Mouse (Mus musculus): Measurements from ENCODE around the gene Gm49711.
"Not testable (repeated sequence)": the region's sequence is repeated elsewhere in the genome, so short reads cannot be mapped to it uniquely, and the experiment has no call there.

The Gm49711 gene

DNA sequence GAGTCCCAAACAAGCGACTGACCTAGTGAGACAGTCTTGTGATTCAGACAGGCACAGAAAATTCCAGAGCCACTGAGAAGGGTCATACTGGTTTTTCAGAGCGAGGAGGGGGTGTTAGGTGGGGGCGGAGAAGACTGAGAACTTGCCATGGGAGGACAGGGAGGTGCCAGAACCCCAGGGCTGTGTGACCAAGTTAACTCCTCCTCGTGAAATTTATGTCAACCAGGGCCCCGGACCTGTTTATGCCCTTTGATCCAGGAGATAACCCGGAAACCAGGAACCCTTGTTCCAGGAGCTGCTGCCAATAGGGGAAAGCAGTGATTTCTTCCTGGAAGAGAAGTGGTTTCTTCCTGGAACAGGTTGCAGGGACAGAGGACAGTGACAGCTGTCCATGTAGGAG is 101.0 kb downstream of the Gm49711 start:
- no peaks in the 10 kb centered on the region; the same call in 1 of the 2 replicates for H3K27me3 ChIP-seq (ENCODE audit: control insufficient read depth, insufficient read depth, low read length, poor library complexity, severe bottlenecking)
- H3K36me3 ChIP-seq (ENCODE audit: control insufficient read depth, insufficient read depth, low read length, poor library complexity, severe bottlenecking) = no peaks in the 10 kb centered on the region

DNA sequence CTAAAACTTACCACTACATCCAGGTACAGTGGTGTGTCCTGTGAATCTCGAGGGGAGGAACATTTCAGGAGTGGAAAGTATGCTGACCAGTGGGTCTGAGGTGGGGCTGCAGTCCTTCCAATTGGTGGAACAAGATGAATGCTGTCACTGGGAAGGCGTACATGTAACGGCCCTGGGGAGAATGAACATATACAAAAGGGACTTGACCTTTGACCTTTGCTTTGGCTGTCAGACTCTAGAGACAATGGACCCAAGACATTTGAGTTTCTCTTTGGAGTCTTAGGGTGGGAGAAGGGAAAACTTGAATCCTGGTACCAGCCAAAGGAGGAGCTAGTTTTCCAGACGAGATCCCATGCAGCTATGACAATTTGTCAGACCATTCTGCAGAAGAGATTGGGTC is 104.2 kb downstream of the Gm49711 start:
- no peaks in the 10 kb centered on the region for H3K36me3 ChIP-seq (ENCODE audit: control insufficient read depth, insufficient read depth, low read length, poor library complexity, severe bottlenecking)
- no peak for DNase-seq (ENCODE audit: low read depth, low spot score)
- H3K27me3 ChIP-seq (ENCODE audit: control insufficient read depth, insufficient read depth, low read length, poor library complexity, severe bottlenecking) = no peaks in the 10 kb centered on the region; the same call in 1 of the 2 replicates

More for the DNA sequence above, 101.0 kb downstream of the Gm49711 start:
- DNase-seq (ENCODE audit: low read depth, low spot score) = no peak

DNA sequence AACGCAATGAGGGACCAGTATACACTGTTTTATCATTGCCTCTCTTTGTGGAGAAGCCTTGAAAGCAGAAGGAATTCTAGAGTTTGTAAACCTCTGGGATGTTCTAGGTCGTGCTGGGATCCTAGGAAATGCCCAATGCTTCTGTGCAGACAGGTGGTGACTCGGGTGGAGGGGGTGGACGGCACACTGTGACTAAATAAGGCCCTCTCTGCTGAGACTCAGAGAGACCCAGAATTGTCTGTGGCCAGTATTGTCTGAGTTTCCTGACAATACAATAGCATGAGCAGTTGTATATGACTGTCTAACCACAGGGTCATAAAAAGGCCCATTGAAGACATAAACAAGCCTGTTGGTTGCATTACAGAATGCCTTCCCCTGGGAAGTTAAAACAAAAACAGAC is 105.4 kb downstream of the Gm49711 start:
- H3K27me3 ChIP-seq (ENCODE audit: control insufficient read depth, insufficient read depth, low read length, poor library complexity, severe bottlenecking) = no peaks in the 10 kb centered on the region
- DNase-seq (ENCODE audit: low read depth, low spot score) = no peak
- no peaks in the 10 kb centered on the region for H3K36me3 ChIP-seq (ENCODE audit: control insufficient read depth, insufficient read depth, low read length, poor library complexity, severe bottlenecking)

DNA sequence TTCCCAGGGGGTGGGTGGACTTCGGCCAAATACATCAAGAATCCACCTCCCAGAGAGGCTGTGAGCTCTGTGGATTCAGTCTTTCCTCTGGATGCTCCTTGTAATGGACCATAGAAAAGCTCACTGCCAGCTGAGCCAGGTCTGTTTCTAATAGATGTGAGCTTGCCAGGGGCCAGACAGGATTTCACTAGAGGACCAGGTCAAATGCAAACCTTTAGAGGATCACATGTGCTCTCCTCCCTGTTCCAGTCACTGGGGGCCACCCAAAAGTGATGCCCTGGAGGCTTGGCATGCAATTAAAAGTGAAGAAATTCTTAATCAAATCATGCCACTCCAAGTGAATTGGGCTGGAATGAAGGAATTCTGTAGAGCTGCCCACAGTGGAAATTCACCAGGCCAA is 117.9 kb downstream of the Gm49711 start:
- Histone ChIP-seq H3K27me3 (ENCODE audit: control insufficient read depth, insufficient read depth, low read length, poor library complexity, severe bottlenecking) (no peaks in the 10 kb centered on the region), H3K36me3 (ENCODE audit: control insufficient read depth, insufficient read depth, low read length, poor library complexity, severe bottlenecking) (no peaks in the 10 kb centered on the region)
- no peak for DNase-seq (ENCODE audit: low read depth, low spot score)

DNA sequence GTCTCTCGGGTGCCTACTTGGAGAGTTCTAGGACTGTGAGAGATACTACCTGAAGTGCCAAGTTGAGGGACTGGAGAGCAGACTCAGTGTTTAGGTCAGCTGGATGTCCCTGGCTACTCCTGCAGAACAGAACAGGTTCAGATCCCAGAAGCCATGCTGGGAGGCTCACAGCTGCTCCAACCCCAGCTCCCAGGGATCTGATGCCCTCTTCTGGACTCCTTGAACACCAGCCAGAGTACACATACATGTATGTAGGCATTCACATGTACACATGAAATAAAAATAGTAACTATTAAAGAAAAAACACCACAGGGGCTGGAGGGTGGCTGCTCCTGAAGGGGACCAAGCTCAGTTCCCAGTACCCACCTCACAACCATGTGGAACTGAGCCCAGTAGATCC is 119.6 kb downstream of the Gm49711 start:
- no peak for DNase-seq (ENCODE audit: low read depth, low spot score)

DNA sequence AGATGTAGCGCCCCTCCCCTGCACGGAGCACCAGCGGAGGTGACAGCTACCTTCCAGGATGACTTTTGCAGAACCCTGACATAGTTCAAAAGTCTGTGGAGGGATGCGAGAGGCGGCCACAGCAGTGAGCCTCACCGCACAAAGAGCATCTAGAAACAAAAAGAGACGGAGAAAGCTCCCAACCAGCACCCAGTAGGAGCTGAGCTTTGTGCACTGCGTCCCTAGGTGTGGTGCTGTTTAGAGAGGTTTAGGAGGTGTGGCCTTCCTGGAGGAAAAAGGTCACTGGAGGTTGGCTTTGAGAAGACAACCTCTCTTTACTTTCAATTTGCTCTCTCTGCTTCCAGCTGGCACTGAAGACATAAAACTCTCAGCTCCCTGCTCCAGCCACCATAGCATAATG is 121.2 kb downstream of the Gm49711 start:
- no peaks in the 10 kb centered on the region for H3K27me3 ChIP-seq (ENCODE audit: control insufficient read depth, insufficient read depth, low read length, poor library complexity, severe bottlenecking)
- H3K36me3 ChIP-seq (ENCODE audit: control insufficient read depth, insufficient read depth, low read length, poor library complexity, severe bottlenecking) = no peaks in the 10 kb centered on the region
- no peak for DNase-seq (ENCODE audit: low read depth, low spot score)

More for the DNA sequence above, 119.6 kb downstream of the Gm49711 start:
- Histone ChIP-seq H3K27me3 (ENCODE audit: control insufficient read depth, insufficient read depth, low read length, poor library complexity, severe bottlenecking) (no peaks in the 10 kb centered on the region), H3K36me3 (ENCODE audit: control insufficient read depth, insufficient read depth, low read length, poor library complexity, severe bottlenecking) (no peaks in the 10 kb centered on the region)

DNA sequence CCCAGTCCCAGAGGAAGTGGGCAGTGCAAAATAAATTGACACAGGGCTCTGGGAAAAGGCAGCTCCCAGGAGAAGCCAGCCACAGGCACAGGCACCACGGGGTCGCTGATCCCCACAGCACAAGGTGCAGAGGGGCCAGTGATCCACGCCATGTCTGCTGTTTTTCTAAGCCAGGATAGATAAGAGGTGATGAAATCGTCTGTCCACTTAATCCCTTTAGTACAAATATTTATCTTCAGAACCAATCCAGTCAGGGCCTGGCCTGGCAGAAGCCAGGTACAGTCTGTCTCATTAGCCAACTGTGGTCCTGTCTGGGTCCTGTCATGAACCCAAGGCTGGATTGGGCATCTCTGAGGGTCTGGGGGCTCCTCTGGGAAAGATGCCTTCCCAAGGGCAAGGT is 125.4 kb downstream of the Gm49711 start:
- DNase-seq (ENCODE audit: low read depth, low spot score) = no peak
- Histone ChIP-seq H3K27me3 (ENCODE audit: control insufficient read depth, insufficient read depth, low read length, poor library complexity, severe bottlenecking) (no peaks in the 10 kb centered on the region), H3K36me3 (ENCODE audit: control insufficient read depth, insufficient read depth, low read length, poor library complexity, severe bottlenecking) (no peaks in the 10 kb centered on the region)

DNA sequence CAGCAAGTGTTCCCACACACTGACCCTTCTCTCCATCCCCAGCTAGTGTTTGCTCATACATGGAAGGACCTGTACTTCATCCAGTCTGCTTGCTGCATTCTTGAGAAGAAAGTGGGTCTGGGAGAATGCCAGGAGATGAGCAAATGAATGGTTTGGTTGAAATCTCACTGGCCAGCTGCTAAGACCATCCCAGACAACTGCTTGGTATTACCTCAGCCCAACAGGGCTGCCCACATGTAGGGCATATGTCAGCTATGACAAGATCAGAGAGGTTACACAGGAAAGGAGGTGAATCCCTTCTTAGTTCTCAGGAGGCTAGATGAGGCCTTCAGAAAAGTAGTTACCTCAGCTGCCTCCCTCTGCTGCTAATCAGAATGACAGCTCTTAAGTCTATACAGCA is 132.5 kb downstream of the Gm49711 start:
- no peaks in the 10 kb centered on the region for H3K27me3 ChIP-seq (ENCODE audit: control insufficient read depth, insufficient read depth, low read length, poor library complexity, severe bottlenecking)
- no peak for DNase-seq (ENCODE audit: low read depth, low spot score)
- H3K36me3 ChIP-seq (ENCODE audit: control insufficient read depth, insufficient read depth, low read length, poor library complexity, severe bottlenecking) = no peaks in the 10 kb centered on the region

DNA sequence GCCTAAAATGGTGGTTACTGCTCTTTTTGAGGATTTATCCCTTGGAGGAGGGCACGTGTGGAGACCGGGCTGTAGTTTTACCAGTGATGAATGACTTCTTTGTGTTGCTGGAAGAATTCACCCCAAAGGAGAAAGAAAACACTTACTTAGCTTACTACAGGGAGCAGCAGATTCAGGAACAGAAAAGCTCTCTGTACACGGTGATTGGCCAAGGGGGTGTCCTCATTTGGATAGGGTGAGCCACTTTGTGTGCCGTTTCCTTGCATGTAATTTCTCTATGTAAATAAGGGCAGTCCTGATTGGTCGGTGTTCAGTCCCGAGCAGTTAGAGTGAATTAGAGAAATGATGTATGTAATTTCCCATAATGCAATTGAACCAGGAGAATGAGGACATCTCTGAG is 137.0 kb downstream of the Gm49711 start:
- no peaks in the 10 kb centered on the region for H3K36me3 ChIP-seq (ENCODE audit: control insufficient read depth, insufficient read depth, low read length, poor library complexity, severe bottlenecking)

DNA sequence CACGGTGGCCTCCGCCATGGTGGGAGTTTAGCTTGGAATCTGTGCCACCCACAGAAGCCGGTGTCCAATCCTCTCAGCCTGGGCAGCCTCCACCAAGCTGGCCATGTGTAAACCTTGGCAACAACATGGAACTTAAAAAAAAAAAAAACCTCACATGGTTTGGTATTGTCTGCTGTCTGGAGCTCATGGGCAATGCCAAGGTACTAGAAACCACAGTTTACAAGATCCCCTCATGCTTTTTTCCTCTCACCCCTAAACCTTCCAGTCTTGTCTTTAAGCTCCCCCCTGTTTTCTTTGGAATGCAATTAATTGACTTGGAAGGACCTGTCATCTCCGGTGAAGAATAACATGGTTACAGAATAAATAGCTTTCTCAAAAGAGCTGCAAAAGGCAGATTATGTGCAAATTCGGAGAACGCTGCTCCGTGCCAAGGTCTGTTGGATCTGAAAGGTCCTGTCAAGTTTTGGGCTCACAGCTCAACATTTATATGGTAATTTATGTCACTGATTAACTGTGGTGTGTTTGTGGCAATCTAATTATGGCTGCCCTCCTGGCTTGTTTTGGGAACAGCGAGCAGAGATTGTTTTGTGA is 138.7 kb downstream of the Gm49711 start:
- no peak for DNase-seq (ENCODE audit: low read depth, low spot score)
- Histone ChIP-seq H3K36me3 (ENCODE audit: control insufficient read depth, insufficient read depth, low read length, poor library complexity, severe bottlenecking) (no peaks in the 10 kb centered on the region), H3K27me3 (ENCODE audit: control insufficient read depth, insufficient read depth, low read length, poor library complexity, severe bottlenecking) (no peaks in the 10 kb centered on the region)

More for the DNA sequence above, 137.0 kb downstream of the Gm49711 start:
- DNase-seq (ENCODE audit: low read depth, low spot score) = no peak
- H3K27me3 ChIP-seq (ENCODE audit: control insufficient read depth, insufficient read depth, low read length, poor library complexity, severe bottlenecking) = no peaks in the 10 kb centered on the region

DNA sequence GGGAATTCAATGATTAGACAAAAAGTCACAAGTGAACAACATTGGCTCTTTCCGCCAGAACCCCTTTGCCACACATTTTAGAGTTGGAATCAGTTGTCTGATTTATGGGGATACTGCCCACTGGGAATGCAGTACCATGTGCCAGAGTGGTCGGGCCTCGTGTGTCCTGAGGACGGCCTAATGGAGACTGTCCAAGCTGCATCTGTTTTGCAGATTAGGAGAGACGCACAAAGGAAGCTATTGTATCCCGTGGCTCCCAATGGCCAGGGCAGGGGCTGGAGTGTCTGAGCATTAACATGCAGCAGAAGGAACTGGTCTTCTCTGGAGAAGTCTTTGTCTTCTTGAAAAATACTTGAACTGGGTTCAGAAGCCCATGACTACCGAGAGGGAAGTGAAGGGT is 142.5 kb downstream of the Gm49711 start:
- Histone ChIP-seq H3K27me3 (ENCODE audit: control insufficient read depth, insufficient read depth, low read length, poor library complexity, severe bottlenecking) (no peaks in the 10 kb centered on the region), H3K36me3 (ENCODE audit: control insufficient read depth, insufficient read depth, low read length, poor library complexity, severe bottlenecking) (no peaks in the 10 kb centered on the region)
- DNase-seq (ENCODE audit: low read depth, low spot score) = no peak

DNA sequence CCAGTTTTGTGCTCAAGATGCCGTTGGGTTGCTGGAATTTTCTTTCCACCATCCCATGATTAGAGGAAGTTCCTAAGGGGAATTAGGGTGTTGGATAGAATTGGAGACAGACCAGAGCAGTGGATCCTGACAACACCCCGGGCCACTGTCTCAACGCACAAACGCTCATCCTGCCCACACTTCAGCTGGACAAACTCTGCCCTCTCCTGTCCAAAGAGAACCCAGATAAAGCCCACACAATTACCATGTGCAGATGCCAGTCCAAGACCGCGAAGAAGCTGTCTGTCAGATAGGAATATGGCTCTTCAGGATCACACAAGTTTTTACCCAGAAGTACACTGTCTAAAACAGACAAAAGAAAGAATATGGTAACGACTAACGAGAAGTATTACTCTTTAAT is 145.5 kb downstream of the Gm49711 start:
- DNase-seq (ENCODE audit: low read depth, low spot score) = no peak
- Histone ChIP-seq H3K27me3 (ENCODE audit: control insufficient read depth, insufficient read depth, low read length, poor library complexity, severe bottlenecking) (no peaks in the 10 kb centered on the region), H3K36me3 (ENCODE audit: control insufficient read depth, insufficient read depth, low read length, poor library complexity, severe bottlenecking) (no peaks in the 10 kb centered on the region)

DNA sequence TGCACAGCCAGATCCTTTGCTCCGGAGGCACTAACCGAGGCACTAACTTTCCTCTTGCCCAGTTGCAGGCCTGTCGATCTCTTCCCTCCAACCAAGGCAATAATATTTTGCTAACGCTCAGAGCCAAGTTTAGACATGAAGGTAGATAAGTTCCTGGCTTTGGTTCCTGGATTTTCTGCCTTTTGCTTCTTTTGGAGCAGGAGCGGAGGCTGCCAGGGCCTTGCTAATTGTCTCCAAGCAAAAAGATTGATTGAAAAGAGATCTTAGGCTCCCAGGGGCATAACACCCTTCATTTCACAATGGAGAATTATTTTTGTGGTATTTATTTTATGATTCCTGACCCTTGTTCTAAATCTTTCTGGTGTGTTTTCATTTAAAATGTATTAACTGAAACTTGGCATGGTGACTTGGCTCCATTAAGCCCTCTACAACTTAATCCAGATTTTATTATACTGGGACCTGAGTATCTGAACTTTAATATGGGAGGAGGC is 151.2 kb downstream of the Gm49711 start:
- Histone ChIP-seq H3K27me3 (ENCODE audit: control insufficient read depth, insufficient read depth, low read length, poor library complexity, severe bottlenecking) (no peaks in the 10 kb centered on the region), H3K36me3 (ENCODE audit: control insufficient read depth, insufficient read depth, low read length, poor library complexity, severe bottlenecking) (no peaks in the 10 kb centered on the region)
- DNase-seq (ENCODE audit: low read depth, low spot score) = no peak

DNA sequence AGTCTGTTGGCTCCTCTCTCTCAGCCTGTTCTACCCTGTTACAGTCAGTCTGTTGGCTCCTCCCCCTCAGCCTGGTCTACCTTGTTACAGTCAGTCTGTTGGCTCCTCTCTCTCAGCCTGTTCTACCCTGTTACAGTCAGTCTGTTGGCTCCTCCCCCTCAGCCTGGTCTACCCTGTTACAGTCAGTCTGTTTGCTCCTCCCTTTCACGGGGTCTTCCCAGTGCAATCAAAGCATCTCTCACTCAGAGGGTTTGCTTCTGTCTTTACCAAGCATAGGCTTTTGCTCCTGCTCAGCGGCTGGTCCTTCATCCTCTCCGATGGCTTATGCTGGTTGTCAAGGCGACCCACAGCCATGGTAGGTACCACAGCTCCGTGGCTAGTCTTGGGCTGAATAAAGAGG is 152.2 kb downstream of the Gm49711 start:
- DNase-seq (ENCODE audit: low read depth, low spot score); H3K27me3 ChIP-seq (ENCODE audit: control insufficient read depth, insufficient read depth, low read length, poor library complexity, severe bottlenecking); H3K36me3 ChIP-seq (ENCODE audit: control insufficient read depth, insufficient read depth, low read length, poor library complexity, severe bottlenecking): not testable (repeated sequence)

DNA sequence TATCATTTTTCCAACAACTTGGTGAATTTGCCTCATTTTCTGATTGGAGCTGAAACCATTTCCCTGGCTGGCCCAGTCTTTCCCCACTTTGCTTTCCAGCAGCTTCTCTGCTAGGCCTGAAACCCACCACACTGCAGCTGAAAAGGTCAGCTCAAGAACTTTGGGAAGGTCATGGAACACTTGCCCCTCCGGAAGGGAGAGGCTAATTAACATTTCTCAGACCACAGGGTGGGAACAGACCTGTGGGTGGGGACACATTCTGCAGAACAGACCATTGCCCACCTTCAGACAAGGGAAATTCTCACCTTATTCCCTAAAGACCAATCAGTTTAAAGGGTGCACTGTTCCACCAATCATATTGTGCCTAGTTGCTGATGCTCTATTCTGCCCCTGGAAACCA is 155.8 kb downstream of the Gm49711 start:
- not testable (repeated sequence) for H3K27me3 ChIP-seq (ENCODE audit: control insufficient read depth, insufficient read depth, low read length, poor library complexity, severe bottlenecking); DNase-seq (ENCODE audit: low read depth, low spot score); H3K36me3 ChIP-seq (ENCODE audit: control insufficient read depth, insufficient read depth, low read length, poor library complexity, severe bottlenecking)
